Mouse (Mus musculus) adipocyte (in vitro differentiated cells): Measurements from ENCODE around the gene Pamr1.

Experiments
- DNase-seq: peaks from one replicate; pipeline ENCODE4 v3.0.0-alpha.2; 2016; ENCODE audit warnings: low spot score

The Pamr1 gene

DNA sequence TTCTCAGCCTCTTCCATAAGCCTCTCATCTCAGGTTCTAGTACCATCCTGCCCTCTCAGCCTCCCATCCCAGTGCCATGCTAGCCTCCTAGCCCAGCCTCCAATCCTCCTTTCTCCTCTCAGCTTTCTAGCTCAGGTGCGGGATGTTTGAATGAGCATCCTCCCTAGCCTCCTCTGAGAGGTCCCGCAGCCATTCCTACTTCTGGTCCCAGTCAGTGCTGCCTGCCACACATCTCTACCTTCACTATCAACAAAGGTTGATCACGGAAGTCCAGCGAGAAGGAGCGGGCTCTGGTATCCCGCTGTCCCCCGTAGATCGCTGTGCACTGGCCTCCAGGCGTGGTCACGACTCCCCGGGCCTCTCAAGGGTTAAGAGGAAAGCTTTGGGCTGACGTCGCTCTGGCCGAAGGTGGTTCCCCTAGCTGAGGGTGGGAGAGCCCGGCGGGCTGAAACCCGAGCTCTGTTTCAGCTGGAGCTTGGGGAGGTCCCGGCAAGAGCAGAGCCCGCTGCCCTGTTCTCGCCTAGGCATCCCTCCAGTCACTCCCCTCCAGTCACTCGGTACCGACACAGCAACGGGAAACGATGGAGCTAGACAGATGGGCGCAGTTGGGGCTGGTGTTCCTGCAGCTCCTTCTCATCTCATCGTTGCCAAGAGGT is at the start of gene Pamr1:
Gene Pamr1, plus strand, starts transcription at position 402 of the 656 bp plus-strand sequence.
- no peak for DNase-seq

DNA sequence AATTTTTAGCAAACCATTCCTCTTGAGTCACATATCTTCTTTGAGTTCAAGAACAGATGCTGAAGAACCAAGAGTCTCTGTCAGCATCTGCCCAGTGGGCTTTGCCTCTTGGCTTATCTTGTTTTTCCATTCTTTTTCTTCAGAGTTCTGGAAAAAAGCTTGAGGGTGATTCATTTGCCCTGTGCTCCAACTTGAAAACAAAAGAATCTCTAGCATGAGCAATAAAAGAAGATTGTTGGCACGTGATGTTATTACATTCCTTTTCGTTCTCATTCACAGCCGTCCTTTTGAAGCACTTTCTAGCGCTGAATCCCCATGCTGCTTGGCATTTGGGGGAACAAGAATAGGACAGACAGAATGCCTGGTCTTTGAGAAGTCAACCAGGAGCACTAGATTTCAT is 42.2 kb upstream of the Pamr1 start:
- DNase-seq: no peak

DNA sequence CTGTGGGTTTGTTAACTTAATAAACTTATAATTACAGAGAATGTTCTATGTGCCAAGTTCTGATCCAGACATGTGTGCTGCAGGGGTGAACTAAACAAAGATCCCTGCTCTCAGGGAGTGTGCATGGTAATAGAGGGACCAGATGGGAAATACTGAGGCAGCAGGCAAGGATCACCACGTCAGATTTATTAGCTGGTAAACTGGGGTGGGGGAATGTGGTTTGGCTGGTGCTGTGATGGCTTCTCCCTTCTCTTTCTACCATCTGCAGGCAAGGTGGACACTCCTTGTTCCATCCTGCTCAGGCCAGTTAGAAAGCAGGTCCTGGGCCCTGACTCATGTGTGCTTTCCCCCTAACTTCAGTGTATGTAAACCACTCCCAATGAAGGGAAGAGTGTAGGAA is 41.7 kb upstream of the Pamr1 start:
- no peak for DNase-seq

DNA sequence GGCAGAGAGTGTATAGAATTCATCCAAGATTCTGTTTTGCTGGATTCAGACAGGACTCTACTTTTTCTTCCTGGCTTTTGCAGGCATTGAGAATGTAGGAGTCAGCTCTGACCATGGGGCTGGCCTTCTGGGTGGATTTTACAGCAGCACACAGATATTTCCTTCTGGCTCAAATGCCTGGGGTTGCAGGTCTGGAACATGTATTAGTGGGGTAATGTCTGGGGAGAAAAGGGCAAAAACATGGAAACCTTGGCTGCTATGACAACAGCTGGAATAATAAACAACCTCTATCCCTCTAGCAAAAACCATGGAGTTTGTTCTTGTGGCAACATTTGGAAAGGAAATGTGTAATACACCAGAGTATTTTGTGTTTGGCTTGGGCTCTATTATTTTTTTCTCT is 29.9 kb upstream of the Pamr1 start:
- peak; percentile 7 for DNase-seq

DNA sequence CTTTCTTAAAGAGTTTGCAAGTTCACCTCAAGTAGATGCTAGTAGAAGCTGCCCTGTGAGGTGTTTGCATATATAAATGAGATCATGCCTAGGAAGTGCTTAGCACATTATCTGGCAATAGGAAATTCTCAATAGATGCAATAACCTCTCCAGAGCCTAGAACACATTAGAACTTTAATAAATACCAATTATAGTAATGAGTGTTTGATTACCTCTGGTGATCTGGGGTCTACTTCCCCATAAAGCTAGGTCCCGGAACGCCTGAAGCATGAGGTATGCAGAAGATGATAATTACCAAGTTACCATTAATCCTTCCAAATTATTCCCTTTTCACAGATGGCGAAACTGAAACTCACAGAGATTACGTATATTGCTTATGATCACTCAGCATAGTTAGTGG is 22.2 kb upstream of the Pamr1 start:
- no peak for DNase-seq

DNA sequence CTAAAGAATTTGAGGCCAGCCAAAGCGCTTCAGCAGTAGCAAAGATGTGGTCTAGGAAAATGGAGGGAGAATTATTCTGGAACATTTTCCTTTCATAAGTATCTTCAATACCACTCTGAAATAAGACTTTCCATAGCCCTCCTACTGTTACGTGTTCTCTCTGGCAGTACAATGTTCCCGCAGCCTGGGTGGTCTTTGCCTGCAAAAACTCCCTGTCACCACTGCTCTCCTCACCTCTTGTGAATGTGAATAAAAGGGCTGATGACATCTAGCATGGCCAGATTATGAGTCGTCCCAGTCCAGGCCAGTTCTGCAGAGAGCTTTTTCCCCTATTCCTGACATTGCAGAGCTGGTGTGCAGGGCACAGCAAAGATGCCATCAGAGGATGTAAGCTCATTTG is 16.4 kb upstream of the Pamr1 start:
- DNase-seq: no peak

DNA sequence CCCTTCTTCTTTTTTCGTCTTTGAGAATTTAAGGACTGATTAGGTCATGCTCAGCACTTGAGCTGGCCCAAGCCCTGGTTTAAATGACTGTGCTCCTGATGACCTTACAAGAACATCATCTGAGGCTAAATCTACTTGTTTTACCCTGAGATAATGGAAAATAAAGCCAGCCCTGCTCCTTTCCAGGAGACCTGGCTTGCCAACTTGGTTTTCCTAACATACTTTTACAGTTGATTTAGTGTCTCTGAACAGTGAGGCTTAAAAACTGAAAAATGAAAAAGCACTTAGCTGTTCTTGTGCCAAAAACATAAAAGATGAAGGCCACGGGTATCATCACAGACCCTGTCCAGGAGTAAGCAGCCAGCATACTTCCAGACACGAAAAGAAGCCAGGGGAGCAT is 13.0 kb upstream of the Pamr1 start:
- no peak for DNase-seq

DNA sequence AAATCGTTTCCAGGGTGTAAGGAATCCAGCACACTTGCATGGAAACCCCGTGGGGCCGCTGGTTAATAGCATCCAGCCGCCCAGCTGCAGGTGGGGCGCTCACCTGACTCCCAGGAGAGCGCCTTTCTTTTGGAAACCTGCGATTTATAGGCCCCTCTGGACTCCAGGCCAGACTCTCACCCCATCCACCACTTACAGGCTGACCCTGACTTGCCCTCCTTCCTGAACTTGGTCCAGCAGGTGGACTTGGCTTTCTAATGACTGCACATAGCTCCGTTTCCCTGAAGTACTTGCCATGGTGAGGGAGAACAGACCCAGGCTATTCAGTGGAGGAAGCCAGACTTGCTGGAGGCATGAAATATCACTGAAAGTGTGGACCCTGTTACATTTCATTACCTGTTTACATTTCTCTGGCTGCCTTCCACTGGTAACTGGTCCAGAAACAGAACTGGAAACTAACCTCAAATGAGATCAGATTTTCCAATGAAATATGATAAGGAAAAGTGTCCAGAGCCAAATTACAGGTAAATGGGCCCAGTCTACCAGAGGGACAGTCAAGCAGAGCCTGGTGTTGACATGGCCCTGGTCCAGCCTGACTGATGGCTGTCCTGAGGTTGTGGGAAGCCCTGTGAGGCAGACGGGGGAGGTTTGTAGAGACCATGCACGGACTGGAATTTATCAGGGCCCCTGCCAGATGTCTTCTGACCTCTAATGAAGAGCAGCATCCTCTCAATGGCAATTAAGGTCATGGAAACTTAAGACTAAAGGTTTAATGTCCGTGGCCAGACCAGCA is 9.2 kb upstream of the Pamr1 start:
- DNase-seq: no peak

DNA sequence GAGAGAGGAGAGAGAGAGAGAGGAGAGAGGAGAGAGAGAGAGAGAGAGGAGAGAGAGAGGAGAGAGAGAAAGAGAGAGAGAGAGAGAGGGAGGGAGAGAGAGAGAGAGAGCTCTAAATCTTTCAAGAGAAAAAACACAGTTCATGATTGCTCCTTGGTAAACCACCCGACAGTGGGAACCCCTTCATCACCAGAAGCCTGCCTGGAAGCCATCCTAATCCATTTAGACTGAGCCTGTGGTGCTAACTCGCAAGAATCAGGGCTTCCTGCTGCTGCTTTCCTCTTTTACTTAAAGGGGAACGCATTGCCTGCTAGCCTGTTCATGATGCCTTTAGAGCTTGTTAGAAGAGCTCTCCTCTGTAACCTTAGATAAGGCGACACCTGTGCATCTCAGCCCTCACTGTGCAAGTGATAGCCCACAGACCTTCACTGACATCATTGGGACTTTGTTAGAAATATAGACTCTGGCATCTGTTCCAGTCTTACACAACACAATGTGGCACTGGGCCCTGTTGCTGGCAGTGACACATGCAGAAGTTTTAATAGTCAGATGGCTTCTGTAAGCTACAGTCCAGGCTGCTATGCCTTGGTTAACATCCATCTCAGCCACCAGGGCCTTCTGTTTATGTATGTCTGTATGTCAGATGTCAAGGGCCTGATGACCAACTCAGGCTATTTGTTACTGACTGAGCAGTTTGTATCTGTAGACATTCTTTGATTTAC is 8.2 kb upstream of the Pamr1 start:
- peak; percentile 67 for DNase-seq

DNA sequence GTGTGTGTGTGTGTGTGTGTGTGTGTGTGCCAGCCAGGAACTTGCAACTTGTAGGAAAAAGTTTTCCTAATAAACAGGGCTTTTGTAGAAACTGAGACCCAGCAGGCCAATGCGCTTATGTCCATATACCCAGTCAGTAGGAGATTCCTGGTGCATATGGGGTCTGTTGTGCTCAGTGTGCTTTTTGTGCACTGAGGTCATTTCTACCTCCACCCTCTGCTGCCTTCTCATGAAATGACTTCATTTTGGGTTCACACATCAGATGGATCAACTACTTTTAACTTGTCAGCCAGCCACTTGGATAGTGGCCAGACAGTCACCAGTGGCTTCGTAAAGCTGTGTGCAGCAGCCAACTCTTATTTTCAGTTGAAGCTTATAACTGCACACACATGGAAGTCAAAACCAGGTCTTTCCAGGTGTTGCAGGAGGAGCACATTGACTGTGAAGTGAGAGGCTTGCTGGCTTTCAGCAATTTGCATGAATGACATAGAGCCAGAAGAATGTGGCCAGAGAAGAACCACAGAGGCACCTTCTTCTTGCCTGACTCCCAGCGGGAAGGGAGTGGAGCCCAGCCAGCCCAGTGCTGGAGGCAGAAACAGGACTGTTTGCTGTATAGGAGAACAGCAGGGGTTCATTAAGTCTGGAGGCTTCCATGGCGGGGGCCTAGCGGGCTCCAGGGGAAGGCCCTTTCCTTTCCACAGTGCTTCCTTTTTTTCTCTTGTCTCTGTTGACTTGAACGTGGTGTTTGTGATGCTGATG is 5.7 kb upstream of the Pamr1 start:
- peak; percentile 30 for DNase-seq

DNA sequence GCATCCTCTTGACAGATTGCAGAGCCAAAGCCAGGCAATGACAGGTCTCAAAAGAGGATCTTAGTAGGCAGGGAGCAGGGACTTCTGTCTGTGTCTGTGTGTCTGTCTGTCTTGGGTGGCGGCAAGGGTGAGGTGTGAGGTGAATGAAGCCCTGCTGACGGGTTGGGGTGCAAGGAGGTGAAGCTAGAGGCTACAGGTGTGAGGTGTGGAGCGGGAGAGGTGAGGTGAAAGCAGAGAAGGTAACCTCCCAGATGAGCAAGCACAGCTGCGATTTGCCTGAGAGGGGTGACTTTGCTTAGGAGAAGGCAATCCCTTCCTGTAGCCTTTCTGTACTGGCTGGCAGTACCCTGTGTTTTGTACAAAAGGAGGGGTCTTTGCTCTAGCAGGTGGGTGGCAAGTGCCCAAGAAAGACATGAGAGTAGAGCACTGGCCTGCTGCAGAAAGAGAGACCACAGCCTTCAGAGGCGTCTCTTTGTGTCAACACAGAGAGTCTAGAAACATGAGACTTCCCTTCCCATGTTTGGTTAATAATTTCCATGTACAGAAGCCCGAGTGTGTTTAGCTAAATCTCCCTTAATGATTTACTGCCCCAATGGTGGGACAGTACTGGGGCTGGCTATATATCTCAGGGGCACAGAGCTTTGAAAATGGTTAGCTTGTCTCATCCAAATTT is 1.2 kb downstream of the Pamr1 start:
- no peak for DNase-seq

DNA sequence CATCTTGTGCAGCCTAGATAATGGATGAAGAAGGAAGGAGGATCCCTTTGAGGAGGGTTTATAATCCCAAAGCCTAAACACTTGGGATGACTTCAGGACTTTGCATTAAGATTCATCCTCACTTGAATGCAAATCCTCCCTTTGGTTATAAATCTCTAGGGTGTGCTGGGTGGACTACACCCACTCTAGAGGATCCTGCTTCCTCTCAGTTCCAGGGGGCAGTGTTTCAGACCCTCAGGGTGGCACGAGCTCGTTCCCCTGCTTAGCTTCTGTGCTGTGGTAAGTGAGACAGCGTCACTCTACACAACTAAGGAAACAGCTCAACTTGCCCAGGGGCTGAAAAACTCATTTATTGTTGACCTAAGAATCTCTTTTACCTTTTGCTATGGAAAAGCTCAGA is 1.8 kb downstream of the Pamr1 start:
- no peak for DNase-seq

DNA sequence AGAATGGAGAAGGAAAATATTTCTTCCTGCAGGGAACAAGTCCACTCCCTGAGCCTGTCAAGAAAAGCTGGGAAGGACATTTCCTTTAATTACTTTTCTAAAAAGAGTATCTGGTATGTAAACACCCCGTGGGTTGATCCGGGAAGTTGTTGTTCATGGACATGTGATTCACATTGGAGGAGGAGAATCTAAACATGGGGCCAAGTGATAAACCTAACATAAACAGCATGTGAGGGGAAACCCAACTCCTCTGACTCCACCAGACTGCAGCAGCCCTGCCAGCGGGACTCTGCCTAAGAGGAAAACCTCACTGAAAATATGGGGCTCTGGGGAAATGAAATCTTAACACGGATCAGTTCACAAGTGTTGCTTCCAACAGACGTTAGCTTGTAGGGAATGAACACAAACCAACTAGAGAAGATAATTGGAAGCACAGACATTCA is 2.3 kb downstream of the Pamr1 start:
- DNase-seq: no peak

DNA sequence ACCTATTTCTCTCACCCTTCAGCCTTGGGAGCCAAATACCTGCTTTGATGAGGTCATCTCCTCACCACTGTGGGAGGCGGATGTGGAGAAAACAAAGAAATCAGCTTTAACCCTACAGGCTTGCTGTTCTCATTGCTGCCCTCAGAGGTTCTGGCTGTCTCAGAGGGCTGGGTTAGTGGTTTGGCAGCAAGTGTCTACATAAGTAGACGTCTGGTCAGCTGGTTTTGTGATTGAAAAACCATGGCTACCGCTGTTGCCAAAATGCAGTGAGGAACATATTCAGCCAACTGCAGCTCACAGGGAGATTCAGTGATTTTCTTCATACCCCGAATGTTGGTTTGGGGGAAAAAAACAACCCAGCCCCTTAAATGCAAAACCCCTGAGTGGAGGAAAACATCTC is 7.3 kb downstream of the Pamr1 start:
- no peak for DNase-seq

DNA sequence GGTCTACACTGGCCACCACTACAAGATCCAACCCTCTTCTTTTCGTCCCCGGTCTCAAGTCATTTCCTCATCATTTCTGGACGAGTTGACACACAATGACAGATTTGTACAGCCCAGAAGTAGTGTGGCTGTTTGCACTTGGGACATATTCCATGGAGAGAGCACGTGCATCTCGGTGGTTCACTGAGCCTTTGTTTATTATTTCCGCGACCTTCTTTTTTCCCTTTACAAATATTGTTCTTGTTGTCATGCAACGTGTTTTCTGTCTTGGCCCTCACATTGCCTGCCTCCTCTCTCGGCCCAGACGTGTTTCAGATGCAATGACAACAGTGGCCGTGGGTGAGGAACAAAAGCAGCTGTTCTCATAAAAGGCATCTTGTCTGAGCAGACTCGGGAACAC is 9.2 kb downstream of the Pamr1 start:
- no peak for DNase-seq

DNA sequence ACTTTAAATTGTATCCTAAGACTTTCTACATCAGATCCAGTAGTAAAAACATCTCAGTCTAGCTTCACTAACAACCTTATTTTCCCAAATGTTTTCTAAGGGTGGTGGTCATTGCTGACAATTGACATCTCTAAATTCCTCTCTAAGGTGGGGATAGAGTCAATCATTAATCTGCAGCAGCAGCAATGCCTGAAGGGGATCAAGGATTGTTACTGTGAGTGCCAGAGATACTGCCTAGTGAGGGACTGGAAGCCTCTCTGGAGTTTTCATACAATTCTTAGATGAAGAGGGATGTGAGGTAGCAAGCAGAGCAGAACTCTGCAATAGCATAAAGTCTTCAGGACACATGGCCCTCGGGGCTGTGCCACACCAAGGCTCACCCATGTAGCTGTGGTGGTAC is 14.0 kb downstream of the Pamr1 start:
- DNase-seq: no peak

DNA sequence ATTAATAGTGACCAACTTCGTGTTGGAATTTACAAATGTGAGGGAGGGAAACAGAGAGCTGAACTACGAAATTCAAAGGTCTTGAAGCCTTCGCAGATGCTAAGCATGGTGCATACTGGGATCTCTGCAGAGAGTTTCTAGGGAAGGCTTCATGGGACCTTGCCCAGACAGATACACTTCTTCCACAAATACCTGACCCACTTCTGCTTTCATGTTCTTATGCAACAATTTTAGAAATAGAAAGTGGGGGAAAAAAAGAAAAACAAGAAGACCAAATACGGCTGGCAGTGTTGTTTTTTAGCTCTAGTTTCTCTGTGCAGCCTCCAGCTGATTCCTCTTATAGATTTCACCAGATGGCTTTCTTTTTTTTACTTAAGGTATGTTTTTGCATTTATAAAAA is 29.4 kb downstream of the Pamr1 start:
- DNase-seq: no peak

DNA sequence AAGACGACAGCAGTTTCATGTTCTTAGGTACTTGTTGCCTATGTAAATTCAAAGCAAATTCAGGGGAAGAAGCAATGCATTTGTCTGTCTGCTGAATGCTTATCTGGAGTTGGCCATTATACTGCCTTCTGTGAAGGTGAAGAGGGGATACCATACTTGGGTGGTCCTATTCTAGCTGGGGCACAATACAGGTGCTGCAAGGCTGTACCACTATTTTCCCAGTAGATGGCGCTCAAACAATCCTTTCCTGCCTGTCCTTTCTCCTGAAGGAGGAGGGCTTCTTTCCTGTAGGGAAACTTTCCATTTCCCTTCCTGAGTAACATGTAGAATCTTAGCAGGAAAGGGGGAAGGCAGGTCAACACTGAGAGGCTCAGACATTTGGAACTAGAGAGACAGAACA is 40.2 kb downstream of the Pamr1 start:
- peak; percentile 34 for DNase-seq

DNA sequence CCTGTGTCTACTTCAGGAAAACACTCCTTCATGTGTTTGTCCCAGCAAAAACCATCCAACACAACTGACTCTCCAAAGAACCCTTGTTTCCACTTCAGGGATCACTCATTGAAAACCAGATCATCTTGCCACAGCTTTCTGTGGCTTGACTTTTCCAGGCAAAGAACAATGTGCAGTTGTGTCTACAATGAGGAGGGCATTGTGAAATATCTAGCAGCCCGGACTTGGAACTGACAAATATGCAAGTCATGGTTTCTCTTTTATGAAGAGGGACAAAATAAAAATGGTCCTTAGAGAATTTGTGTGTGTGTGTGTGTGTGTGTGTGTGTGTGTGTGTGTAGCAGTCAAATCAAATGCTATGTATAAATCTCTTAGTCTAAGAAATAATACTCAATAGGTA is 44.7 kb downstream of the Pamr1 start:
- peak; percentile 21 for DNase-seq

DNA sequence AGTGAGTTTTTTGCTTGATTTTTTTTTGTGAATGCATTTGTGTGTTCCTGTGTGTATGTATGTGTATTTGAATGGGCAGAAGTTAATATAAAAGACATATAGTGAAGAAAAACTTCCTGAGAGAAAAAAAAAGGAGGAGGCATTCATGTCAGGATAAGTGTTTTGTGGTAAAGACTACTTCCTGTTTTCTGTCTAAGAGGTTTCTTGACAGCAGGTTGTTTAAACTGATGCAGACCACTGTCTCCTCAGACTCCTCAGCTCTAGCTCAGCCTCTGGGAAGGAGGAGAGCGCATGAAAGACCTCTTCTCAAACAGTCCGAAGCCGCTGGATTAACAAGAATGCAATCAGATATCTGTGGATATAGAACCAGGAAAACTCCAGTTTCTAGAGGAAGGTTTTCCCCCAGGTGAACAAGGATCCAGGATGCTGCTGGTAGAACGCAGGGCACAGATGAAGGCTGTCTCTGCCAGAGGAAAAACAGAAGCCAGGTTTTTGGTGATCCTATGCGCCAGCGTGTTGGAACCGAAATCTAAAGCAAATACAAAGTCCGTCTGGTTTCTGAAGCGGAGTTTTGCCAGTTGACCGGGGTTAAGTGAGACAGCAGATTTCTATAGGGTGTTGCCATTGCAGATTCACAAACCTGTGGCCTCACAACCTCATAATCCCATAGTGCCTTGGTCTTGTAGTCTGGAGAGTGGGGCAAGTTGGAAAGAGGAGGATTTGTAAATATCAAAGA is 45.8 kb downstream of the Pamr1 start:
- no peak for DNase-seq
